Mouse (Mus musculus) ovary, adult 18-20 months (tissue): ENCODE results near the gene Fhit.

Experiments used
- DNase-seq: peaks from one replicate; pipeline ENCODE4 v3.0.0; 2022; ENCODE audit warnings: low spot score, mixed read lengths

The Fhit gene

GRCm38 (mm10) chr14:9688664-9689257 lies 1473.1 kb downstream of the Fhit start:
- DNase-seq, result no peak

- no peak for DNase-seq
Observed at GRCm38 (mm10) chr14:9684362-9684761, 1477.5 kb downstream of the Fhit start.

- DNase-seq, result no peak
Observed at GRCm38 (mm10) chr14:9672728-9673127, 1489.1 kb downstream of the Fhit start.

DNA sequence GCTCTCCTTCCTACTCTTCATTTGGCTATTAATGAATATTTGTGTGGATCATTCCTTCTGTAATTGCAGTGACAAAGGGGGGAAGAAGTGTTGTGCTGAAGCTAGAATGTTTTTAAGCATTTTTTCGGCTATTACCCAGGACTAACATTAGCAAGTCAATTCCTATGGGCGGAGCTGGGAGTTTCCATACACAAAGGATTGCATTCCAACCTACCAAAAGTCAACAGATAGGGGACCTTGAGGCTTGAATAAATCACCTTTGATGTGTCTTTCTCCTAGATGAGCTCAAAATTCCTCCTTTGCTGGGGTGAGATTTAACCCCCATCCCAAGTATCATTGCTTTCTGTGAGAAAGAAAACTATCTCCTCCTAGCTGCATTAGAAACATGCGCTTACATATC lies 1490.1 kb downstream of the Fhit start:
- no peak for DNase-seq

DNA sequence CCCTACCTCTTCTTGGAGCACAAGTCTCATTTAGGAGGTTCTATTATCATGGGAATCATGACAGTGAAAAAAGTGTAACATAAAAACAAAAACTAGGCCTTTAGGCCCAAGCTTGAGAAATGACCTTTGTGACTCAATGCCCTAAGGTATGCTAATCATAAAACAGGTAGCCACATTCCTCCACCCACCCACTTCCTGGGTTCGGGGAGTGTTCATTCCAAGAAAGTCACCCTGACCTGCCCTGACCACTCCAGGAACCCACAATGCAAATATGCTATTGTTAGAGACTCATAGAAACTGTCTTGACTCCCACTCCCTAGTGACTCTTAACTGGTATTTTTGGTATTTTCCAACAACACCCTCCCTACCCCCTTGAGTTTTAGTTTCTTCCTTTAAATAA lies 1492.1 kb downstream of the Fhit start:
- DNase-seq, result no peak

DNA sequence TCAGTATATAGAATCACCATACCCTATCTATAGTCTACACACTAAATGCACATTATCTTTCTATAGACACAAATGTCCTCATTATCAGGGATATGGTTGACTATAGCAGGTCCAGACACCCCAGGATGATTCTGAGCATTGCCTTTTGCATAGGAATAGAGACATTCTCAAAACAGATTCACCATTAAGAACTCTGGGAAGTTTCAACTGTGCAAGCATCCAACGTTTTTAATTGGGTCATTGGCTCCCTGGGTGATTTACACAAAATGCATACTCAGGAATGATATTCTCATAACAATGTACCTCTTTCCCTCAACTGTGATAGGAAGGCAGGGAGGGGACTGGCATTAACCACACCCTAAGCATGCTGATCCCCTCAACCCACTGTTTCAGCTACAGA lies 1503.4 kb downstream of the Fhit start:
- DNase-seq, result no peak

- no peak for DNase-seq
Observed at GRCm38 (mm10) chr14:9651417-9651816, 1510.4 kb downstream of the Fhit start.

- no peak for DNase-seq
Observed at GRCm38 (mm10) chr14:9648416-9648815, 1513.4 kb downstream of the Fhit start.

- DNase-seq, result no peak
Observed at GRCm38 (mm10) chr14:9646233-9646632, 1515.6 kb downstream of the Fhit start.

GRCm38 (mm10) chr14:9644216-9645166 lies 1517.3 kb downstream of the Fhit start:
- no peak for DNase-seq

DNA sequence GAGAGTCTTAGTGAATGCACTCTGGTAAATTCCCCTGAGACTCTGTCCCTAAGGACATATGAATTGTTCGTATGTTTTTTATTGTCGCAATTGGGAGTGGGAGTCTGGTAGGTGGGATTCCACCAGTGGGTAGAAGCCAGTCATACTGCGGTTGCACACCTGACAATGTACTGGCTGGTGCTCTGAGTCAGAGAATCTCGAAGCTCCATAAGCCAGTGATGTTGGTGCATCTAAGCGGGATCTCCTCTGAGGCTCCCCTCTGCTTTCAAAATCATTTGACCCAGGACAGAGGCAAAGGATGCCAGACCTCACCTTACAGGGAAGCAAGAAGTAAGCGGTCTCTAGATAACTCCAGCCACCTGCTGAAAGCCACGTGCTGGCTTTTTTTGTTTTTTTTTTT lies 1518.1 kb downstream of the Fhit start:
- DNase-seq, result no peak

DNA sequence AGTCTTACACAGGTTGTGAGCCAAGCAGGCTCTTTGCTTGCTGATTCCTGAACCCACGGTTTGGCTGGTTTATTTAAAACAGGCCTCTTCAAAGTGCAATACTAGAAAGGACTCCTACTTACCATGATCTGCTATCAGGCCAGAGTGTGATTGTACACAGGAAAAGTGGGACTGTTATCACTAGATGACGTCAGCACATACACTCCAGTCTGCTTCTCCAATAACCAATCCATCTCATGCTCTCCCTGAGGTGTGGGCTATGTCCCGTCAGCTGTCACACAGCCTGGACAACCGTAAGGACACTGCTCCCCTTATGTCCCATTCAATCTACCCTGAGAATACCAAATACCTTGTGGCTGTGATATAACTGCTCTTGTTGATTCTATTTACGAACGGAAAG lies 1519.2 kb downstream of the Fhit start:
- no peak for DNase-seq

GRCm38 (mm10) chr14:9642068-9642467 lies 1519.8 kb downstream of the Fhit start:
- no peak for DNase-seq

DNA sequence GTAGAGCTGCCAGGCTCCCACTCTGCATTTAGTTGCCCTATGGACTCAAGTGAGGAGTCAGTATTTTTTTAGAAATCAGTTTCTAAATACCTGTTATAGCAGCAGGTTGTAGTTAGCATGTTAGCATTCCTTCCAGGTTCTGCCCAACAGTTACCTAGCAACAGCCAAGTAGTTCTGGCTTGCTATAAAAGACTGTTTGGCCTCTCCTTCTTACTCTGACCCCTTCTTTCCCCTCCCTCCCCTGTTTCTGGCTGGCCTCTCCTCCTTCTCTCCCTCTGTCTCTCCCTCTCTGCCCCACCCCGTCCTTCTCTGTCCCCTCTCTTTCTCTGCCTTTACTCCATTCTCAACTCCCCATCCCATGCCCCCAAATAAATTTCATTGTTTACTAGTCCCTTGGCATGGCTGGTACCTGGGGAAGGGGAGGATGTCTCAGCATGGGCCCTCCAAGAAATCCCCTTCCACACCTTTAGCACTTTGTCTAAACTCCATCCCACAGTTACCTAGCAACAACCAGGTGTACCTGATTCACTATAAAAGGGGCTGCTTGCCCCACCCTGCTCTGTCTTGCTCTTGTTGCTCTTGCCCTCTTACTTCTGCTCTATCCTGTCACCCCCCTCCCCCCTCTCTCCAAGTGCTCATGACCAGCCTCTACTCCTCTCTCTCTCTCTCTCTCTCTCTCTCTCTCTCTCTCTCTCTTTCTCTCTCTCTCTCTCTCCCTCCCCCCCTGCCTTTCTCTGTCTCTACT lies 1527.4 kb downstream of the Fhit start:
- no peak for DNase-seq

- DNase-seq, result no peak
Observed at GRCm38 (mm10) chr14:9632537-9632936, 1529.3 kb downstream of the Fhit start.

- DNase-seq, result no peak
Observed at GRCm38 (mm10) chr14:9623219-9624043, 1538.4 kb downstream of the Fhit start.

- DNase-seq, result no peak
Observed at GRCm38 (mm10) chr14:9620902-9621540, 1540.8 kb downstream of the Fhit start.

DNA sequence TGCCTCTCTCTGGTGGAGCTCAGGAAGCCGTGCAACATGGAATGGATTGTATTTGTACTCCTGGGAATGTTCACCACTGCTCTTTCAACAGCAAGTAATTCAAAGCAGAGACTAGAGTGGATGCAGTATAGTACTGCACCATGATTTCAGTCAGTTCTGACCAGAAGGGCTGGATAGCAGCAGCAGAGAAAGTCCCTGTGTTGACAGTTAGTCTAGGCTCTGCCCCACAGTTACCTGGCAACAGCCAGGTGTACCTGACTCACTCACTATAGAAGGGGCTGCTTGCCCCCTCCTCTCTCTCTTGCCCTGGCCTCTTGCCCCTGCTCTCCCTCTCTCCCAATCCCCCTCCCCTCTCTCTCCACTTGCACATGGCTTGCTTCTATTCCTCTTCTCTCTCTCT lies 1542.0 kb downstream of the Fhit start:
- no peak for DNase-seq

DNA sequence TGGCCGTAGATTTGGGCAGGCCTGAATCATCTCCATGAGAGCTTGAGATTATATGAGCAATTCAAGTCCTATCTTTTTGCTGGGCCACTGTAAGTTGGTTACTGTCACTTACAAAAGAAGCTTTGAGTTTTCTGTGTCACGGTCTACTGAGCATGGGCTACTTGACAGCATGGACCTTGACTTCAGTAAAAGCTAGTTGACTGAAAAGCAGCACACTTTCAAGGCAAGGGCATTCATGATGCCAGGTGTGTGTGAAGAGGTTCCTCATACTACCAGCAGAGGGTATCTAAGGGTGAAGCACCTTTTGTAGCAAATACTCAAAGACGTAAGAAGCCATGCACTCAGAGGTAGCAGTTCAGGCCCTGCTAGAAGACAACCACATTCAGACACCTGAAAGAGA lies 1548.7 kb downstream of the Fhit start:
- no peak for DNase-seq

- DNase-seq, result no peak
Observed at GRCm38 (mm10) chr14:9609120-9609519, 1552.7 kb downstream of the Fhit start.

DNA sequence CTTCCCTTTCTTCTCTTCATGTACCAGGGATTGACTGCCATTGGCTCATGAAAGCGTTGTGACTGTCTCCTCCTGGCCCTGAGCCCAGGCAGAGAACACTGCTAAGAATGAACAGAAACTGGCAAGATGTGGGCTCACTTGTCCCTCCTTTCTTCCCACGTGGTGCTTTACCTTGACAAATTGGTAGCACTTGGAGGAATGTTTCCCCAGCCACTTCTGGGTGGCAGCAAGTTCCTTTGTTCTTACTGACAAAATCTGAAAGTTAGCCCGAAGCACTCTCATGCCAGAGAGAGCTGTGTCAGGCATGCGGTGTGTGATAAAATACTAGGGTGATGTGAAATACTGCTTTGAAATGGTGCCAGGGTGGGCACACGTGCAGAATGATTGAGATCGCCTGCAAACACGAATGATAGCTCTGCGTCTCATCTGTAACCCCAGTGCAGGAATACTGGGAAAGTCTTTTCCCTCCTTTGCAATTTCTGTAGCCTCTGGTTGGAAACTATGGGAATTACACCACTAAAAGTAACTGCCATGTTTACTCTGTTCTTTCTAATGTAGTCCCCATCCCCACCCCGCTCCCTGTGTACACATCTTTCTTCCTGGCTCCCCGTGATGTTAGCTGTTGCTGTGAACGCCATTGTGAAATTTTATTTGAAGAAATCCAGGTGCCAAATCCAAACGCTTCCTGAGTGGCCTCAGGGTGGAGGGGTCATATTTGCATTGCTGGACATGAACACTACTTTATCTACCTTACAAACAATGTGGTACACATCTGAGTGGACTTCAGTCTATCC lies 1555.1 kb downstream of the Fhit start:
- DNase-seq, result no peak
